Mouse (Mus musculus) retina, postnatal 1 day (tissue): ENCODE measurements at regions not wholly inside any gene's neighbourhood (a gene's known extent, or its start where the extent isn't known, plus 50 kb on each side); places are given as distances from the start of the nearest gene placed in this dataset.

Experiments used
- DNase-seq: peaks from one replicate; pipeline ENCODE4 v3.0.0-alpha.2; 2012

DNA sequence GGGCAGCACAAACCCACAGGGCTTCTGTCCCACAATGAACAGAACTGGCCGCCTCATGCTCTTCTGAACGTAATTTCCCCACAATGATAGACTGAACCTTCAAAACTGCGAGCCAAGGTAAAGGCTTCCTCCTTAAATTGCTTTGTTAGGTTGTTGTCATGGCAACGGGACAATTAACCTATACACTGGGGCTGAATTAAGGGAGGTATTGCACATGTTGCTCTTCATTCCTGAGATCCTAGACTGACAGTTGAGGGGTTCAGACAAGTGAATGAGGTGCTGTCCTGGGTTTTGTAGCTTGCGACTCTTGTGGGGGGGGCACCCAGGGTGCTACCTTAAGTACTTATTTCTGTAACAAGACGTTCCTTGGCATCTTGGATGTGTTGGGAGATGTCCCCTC lies 100.6 kb upstream of the Pmepa1 start:
- DNase-seq: no peak

DNA sequence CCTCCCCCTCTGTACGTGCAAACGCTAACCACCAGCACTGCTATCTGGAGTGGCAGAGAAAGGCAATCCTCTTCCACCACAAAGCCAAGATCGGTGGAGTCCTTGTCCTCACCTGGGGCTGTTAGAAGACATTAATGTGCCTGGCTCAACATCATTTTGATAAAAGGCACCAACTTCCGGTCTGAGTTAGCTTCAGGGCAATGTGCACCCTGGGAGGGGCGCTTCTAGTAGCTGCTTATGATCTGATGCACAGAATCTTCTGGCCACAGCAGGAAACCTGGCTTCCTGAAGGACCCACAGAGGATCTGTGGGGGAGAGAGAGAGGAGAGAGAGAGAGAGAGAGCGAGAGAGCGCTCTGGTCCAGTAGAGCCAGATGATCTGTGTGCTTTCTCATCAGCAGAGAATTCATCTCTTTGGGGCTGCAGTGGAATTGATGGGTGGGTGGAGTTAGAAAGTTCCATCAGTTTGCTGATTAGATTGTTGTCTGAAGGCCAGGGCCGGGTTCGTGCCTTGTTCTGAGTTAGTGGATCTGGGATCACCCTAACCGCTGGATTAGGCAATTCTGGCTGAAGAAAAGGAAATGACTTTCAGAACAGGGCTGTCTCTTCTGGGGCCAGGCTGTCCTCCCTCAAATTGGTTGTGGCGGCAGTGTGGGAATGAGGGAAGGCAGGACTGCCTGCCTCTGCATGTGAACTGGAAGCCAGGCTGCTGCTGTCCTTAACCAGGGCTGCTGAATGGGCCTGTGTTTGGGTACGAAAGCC lies 101.3 kb upstream of the Pmepa1 start:
- no peak for DNase-seq

GRCm38 (mm10) chr2:173379736-173380135 lies 103.4 kb upstream of the Pmepa1 start:
- no peak for DNase-seq

GRCm38 (mm10) chr2:173380341-173380761 lies 104.0 kb upstream of the Pmepa1 start:
- no peak for DNase-seq

DNA sequence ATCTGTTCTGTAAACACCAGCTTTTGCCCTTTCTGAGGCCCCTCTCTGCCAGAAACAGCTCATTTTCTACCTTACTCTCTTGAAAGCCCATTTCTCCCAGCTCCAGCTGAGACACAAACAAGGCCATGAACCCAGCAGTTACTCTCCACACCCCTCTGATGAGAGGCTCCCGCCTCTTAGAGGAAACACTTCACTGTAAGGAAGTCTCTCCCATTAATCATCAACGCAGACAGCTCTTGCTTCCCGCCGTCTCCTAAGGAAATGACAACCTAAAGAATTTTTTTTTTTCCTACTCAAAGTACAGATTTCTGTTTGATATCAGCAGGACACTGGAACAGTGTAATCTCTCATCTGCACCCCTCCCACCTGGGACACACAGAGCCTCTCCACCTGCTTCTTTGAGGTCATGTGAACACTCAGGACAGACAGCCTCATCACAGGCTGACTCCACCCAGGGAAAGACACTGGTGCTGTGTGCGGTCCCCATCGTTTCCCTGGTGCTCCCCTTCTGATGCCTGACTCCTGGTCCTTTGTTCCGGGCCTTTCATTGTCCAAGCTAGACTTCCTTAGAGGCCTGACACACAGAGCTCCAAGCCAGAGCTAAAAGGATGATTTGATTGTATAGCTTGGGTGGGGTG lies 106.0 kb upstream of the Pmepa1 start:
- no peak for DNase-seq

DNA sequence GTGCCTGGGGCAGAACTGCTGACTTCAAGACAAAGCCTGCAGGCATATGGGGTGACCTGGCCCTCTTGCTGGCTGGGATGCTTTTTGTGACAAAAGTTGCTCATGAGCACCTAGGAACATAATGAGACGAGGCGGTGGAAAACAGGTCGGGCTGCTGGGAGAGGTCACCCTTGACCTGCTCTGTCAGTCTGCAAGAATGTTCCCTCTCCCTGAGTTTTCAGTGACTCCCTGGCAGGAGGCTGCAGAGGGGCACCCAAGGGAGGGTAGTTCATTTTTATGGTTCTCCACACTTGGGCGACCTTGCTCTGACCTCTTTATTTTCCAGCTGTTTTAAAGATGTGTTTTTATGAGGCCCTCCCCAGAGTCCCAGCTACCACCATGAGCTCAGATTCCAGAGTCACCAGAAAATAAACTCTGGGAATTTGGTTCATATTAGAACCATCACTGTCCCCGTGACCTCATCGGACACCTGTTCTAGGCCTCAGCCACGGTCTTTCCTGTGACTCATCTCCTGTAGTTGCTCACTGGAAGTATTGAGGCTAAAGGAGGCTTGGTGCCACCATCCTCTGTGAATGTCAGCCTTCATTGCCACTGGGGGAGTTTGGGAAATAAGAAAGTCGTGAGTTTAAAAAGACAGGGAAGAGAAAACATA lies 108.7 kb upstream of the Pmepa1 start:
- no peak for DNase-seq

- no peak for DNase-seq
These were observed 109.4 kb upstream of the Pmepa1 start for GRCm38 (mm10) chr2:173385722-173386141.

DNA sequence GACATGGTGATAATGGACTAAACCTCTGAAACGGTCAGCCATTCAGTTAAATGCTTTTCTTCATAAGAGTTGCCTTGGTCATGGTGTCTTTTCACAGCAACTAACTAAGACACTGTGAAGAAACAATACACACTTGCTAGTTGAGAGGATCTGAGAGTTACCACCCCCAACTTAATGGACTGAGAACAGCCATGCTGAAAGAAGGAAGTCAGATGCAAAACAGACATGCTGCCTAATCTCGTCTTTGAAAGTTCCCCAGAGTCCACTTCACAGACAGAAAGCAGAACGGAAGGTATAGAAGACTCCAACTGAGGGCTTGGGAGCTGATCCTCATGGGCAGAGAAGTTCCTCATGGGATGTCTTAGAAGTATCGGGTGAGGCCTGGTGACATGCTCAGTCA lies 111.8 kb upstream of the Pmepa1 start:
- DNase-seq: no peak

DNA sequence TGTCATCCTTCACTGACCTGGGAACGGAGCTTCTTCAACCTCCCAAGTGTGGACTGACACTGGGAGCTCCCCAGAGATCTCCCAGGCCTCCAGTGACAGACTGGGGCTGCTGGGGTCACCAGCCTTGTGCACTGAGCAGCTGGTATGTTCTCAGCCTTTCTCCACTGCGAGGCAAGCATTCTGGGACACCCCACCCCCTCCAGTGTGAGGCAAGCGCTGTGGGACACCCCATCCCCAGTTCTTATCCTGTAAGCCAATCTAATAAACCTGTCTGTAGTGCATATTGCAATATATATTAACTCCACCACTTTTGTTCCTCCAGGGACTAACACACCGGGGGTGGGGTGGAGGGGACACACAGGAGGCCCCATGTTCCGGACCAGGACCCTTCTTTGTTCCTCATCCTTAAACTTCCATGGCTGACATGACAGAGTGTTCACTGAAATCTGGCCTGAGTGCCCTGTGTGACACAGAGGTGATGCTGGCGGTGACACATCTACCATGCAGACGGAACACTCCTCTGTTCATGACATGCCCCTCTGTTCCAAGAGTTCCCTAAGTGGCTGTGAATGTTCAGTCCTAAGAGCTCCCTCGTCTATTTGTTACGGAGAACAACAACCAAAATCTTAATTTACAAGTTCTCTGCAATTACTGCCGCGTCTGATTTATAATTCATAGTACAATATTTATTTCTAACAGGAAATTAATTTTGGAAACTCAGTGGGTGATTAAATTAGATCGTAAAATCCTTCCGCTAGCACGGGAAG lies 116.4 kb upstream of the Pmepa1 start:
- no peak for DNase-seq

DNA sequence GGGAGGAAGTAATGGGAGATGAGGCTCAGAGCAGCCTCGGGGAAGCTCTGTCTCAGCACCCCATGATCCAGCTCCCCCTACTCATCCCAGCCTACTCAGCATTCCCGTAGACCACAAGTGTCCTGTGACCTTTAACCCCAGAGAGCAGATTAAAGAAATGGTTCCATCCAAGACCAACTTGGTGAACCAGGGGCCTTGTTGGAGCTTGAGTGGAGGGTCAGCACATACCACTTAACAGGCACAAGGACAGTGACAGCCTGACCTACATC lies 116.9 kb upstream of the Pmepa1 start:
- DNase-seq: no peak

- DNase-seq: no peak
These were observed 119.2 kb upstream of the Pmepa1 start for GRCm38 (mm10) chr2:173395526-173395925.

GRCm38 (mm10) chr2:173397846-173398331 lies 121.6 kb upstream of the Pmepa1 start:
- no peak for DNase-seq

- no peak for DNase-seq
These were observed 116.8 kb upstream of the 1700021F07Rik start for GRCm38 (mm10) chr2:173405629-173406028.

GRCm38 (mm10) chr2:173406344-173407094 lies 115.9 kb upstream of the 1700021F07Rik start:
- DNase-seq: peak; percentile 96

DNA sequence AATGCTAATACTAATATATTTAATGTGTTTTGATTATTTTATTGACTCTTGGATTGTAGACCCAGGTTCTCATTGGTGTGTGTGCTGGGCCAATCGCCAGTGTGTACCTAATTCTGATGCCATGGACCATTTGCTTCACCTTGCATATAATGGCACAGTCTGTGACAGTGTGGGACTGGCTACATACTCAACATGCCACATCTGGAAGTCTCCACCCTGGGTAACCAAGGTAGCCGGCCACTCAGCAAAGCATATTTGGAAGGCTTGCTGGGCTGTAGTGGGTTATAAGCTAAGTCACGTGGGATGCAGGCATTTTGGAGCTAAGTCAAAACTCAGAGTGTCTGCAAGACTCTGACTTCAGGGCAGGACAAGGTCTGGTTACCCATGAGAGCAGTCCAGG lies 115.3 kb upstream of the 1700021F07Rik start:
- no peak for DNase-seq

DNA sequence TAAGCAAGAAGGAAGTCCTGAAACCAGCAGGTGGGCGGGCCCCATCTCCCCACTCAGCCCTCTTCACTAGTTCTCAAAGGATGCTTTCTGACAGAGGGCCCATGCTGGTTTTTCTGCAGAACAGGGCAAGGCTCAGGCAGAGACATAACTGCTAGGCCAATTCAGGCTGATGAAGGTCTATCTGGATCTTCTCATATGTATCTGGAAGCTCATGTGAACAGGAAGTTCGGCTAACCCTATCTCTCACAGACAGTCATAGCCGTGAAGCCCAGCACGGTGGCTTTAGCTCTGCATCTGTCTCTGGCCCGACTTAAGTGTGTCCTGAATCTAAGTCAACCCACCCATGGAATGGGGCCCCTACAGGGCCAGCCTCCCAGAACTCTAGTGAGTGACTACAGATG lies 113.7 kb upstream of the 1700021F07Rik start:
- DNase-seq: no peak

GRCm38 (mm10) chr2:173409433-173409832 lies 113.0 kb upstream of the 1700021F07Rik start:
- peak; percentile 98 for DNase-seq

DNA sequence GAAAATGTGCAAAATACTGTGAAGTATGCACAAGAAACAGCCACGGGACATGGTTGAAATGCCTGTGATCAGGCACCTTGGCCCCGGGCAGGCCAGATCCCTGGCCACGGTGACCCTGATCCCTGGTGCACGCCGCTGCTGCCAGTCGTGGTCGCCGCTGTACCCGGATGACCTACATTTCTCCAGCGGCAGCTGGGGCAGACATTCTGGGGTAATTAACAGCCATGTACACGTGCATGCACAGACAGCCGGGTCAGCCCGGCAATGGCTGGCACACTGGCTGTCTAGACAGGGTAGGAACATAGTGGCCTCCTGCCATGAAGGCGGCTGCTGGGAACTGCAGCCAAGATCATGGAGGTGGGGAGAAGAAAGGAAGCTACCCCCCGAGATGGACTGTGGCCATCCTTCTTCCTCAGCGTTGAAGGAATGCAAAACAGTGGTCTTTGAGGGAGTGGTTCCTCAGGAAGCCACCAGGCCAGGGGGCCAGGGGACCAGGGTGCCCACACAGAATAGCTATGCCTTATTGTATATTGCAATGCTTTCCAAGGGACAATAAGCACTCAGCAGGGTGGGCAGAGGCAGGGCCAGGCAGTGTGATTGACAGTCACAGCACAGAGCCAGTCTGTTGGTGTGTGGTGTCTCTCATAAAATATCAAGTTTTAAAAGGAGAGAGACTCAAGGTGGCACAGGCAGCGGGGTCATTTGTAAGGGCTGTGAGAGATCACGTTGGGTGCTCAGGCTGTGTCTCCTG lies 108.3 kb upstream of the 1700021F07Rik start:
- DNase-seq: peak; percentile 96

- DNase-seq: no peak
These were observed 107.0 kb upstream of the 1700021F07Rik start for GRCm38 (mm10) chr2:173415429-173415828.

- DNase-seq: peak; percentile 61
These were observed 105.5 kb upstream of the 1700021F07Rik start for GRCm38 (mm10) chr2:173416921-173417320.

GRCm38 (mm10) chr2:173418951-173419350 lies 103.4 kb upstream of the 1700021F07Rik start:
- no peak for DNase-seq

- peak; percentile 97 for DNase-seq
These were observed 102.4 kb upstream of the 1700021F07Rik start for GRCm38 (mm10) chr2:173419972-173420391.
